Mouse (Mus musculus) fibroblast of lung, adult 2 months (primary cell): ENCODE measurements at regions not wholly inside any gene's neighbourhood (a gene's known extent, or its start where the extent isn't known, plus 50 kb on each side); places are given as distances from the start of the nearest gene placed in this dataset.

Experiments used
- DNase-seq: peaks from one replicate; pipeline ENCODE4 v3.0.0-alpha.2; 2011; ENCODE audit warnings: low read depth

- no peak for DNase-seq
Observed at GRCm38 (mm10) chr5:4499036-4499435, 258.8 kb downstream of the Fzd1 start.

- DNase-seq = no peak
Observed at GRCm38 (mm10) chr5:4498425-4498824, 259.4 kb downstream of the Fzd1 start.

GRCm38 (mm10) chr5:4496907-4497200 lies 261.0 kb downstream of the Fzd1 start:
- DNase-seq = no peak

GRCm38 (mm10) chr5:4496132-4496906 lies 261.5 kb downstream of the Fzd1 start:
- no peak for DNase-seq

GRCm38 (mm10) chr5:4495482-4495881 lies 262.4 kb downstream of the Fzd1 start:
- DNase-seq = no peak

- DNase-seq = no peak
Observed at GRCm38 (mm10) chr5:4486391-4487132, 271.3 kb downstream of the Fzd1 start.

GRCm38 (mm10) chr5:4485542-4486390 lies 272.1 kb downstream of the Fzd1 start:
- peak; percentile 56 for DNase-seq

GRCm38 (mm10) chr5:4484780-4485179 lies 273.1 kb downstream of the Fzd1 start:
- no peak for DNase-seq

GRCm38 (mm10) chr5:4484151-4484550 lies 273.7 kb downstream of the Fzd1 start:
- no peak for DNase-seq

- no peak for DNase-seq
Observed at GRCm38 (mm10) chr5:4474255-4474654, 282.1 kb downstream of the Mterf1b start.
